Mouse (Mus musculus) left cerebral cortex, postnatal 25 days (tissue): ENCODE results near the gene Nlgn1. TPM values are rescaled to one million over a fixed set of nuclear protein-coding genes. Genes with fewer than 3 reads are reported as not detected.

ENCODE experiments used
- DNase-seq, 2 experiments: peaks; one replicate each; pipeline ENCODE4 v3.0.0; 2022; ENCODE audit warnings: low spot score in 2 of 2, mixed read lengths in 1 of 2
- intact Hi-C: fragments of 180-260 bp; cut with DNase I; formaldehyde crosslinking; loops from one replicate; pipeline ENCODE4 v1.15.1; 2025
- total RNA-seq, 2 experiments: library from RNA; stranded (reverse); gene quantifications; 2 replicates each; pipeline ENCODE4 v1.2.3; 2021

Nlgn1 gene
- total RNA-seq, 2 experiments from 2014 or later, result 104 to 109 TPM

DNA sequence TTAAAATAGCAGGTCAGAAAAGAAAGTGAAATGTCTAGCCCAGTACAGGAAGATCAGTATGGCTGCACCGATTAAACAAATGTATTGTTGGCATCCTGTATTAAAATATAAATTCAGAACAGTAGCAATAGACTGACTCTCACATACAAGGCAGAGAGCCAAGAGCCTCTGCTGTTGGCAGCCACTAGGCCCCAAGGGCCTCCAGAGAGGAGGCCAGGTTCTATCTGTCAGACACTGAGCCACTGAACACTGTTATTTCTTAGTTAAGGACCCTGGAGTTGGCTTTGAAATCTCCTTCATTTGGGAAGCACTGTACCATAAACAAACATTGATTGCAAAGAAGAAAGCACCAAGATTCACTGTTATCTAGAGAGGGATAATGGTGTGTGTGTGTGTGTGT, 215.2 kb downstream of the Nlgn1 start:
- intact Hi-C loops, result no loop called here
- DNase-seq, result no peak

- DNase-seq, result no peak
- intact Hi-C loops, result no loop called here
Measured at GRCm38 (mm10) chr3:26106361-26106760, 225.9 kb downstream of the Nlgn1 start.

- intact Hi-C loops, result no loop called here
- no peak for DNase-seq
Measured at GRCm38 (mm10) chr3:26105528-26105927, 226.7 kb downstream of the Nlgn1 start.

- intact Hi-C loops, result no loop called here
Measured at GRCm38 (mm10) chr3:26102271-26102670, 230.0 kb downstream of the Nlgn1 start.

GRCm38 (mm10) chr3:26095551-26095950, 236.7 kb downstream of the Nlgn1 start:
- peak in 1 of 2 experiments; percentile 24 for DNase-seq
- intact Hi-C loops, result no loop called here

More at GRCm38 (mm10) chr3:26102271-26102670, 230.0 kb downstream of the Nlgn1 start:
- DNase-seq, result no peak

DNA sequence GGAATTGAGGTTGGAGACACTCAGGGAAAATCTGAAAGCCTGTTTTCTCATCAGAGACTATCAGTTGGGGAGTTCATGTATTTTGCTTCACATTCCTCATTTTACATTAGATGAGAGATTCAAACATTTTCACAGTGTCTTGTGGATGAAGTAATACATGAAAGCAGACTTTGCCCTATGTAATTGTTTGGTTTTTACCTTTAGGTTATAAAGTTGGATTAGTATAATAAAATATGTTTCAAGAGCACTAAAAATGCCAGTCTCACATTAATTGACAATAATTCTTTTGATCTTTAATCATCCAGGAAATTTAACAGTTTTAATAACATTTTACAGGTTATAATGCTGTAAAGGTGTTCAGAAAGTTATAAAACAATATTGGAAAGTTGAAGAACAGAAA, 262.9 kb downstream of the Nlgn1 start:
- intact Hi-C loops, result no loop called here
- no peak for DNase-seq

DNA sequence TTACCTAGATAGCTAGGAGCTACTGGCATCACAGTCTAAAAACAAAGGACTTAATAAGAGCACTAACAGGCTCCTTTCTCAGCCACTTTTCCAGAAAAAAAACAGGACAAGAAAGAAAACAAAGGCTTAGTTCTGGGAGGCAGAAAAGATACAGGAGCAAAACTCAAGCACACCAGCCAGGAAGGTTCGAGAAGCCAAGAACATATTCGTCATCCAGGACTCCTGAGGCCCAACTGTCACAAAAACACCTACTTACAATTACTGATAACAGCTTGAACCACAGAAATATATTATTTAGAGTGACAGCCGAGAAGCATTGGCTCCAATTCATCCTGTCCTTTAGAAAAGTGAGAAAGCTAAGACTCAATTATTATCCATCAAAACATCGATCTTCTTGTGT, 281.5 kb downstream of the Nlgn1 start:
- intact Hi-C loops, result no loop called here
- DNase-seq, result no peak

DNA sequence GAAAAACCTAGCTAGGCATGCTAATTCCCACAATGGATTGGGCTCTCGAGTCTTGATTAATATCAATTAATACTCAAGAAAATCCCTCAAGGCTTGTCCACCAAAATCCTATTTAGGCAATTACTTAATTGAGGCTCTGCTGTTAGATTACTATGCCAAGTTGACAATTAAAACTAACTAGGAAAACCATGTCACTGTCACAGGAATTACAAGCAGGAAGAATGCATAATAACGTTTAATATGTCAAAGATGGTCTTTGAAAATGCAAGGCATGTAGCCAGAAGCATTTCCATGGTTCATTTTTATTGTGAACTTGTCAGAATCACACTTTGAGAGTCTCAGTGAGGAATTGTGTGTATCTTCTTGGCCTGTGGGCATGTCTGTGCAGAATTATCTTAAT, 289.3 kb downstream of the Nlgn1 start:
- intact Hi-C loops, result no loop called here
- DNase-seq, result no peak

DNA sequence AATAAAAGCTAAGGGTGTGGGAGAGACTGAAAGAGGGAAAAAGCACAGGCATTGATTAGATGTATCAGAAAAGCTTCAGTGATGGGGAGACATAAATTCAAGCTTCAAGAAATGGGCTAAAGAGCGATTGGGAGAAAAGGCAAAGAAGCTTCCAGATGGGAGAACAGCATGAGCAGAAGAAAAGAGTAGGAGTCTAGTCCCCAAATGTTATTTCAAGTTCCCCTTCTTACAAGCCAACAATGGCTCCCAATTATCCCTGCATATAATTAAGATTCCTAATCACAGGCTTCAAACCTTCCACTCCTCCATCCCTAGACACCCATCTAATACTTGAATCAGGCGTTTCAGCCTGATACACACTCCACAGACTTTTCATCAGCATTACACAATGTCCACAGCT, 292.6 kb downstream of the Nlgn1 start:
- peak in 1 of 2 experiments; percentile 57 for DNase-seq
- intact Hi-C loops, result no loop called here

- intact Hi-C loops, result no loop called here
- no peak for DNase-seq
Measured at GRCm38 (mm10) chr3:26026025-26026424, 306.2 kb downstream of the Nlgn1 start.

DNA sequence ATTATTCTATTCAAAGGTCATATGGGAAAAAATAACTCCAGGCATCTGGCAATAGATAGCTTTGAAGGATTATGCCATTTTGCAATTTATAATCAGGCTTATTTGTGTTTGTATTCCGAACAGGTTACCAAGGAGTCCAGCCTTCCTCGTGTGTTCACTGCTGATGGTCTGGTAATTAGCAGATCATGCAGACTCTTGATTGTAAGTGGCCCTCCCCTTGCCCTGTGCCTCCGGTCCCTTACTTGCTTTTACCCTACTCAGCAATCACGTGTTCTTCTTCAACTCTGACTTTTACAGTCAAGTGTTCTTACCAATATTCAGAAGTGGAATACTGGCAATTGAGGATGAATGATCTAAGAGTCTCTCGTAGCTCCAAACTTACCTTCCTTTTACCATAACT, 309.0 kb downstream of the Nlgn1 start:
- intact Hi-C loops, result no loop called here
- DNase-seq, result no peak

GRCm38 (mm10) chr3:26021632-26022184, 310.6 kb downstream of the Nlgn1 start:
- DNase-seq, result no peak
- intact Hi-C loops, result no loop called here

- DNase-seq, result no peak
- intact Hi-C loops, result no loop called here
Measured at GRCm38 (mm10) chr3:26011310-26012078, 320.8 kb downstream of the Nlgn1 start.

DNA sequence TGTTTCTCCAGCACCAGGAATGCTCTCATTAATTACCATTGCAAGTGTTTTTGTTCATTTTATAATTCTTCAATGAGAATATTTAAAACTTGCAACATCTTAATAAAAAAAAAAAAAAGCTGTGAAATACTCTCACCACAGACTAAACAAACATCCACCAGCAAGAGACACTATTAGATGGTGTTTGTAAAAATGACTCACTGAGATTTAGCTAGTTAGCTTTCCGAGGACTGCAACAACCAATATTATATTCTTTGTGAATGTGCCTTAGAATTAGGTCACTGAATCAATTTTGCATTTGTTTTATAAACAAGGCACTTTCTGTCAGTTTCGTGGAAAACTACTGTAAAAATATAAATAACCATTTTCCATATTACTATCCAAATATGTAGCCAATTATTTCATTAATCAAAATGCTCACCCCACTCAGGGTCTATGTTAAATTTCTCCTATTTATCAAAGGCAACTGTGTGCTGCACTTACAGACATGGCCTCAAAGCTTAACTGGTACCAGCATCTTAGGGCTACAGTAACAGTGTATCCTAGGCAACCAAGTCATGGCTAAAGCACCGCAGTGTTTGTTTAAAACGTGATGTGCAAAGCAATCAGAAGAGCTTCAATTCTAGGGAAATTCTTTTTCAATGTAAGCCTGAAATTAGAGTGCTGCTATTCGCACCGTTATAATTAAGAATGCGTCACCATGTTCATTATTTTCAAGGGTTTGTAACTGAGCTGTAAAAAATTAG, 329.2 kb downstream of the Nlgn1 start:
- intact Hi-C loops, result loop anchor here (2.0 kb wide), 1 partner anchor 150 kb away; no protein-coding TSS in a partner anchor
- peak in 1 of 2 experiments; percentile 25 for DNase-seq

DNA sequence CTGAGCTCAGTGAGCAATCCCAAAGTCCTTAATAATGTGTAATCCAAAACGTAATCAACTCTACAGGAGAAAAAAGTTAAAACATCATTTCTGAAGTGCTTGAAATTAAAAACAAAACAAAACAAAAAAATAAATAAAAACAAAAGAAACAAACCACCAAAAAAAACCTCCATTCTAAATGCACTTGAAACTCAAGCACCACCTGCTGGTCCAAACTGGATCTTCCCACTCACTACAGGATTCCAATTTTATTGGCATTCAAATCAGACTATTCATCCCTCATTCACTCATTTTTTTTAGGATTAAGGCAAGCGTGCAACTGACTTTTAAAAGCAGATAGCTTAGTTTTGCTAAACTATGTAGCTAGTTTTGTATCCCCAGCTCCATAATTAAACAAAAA, 329.9 kb downstream of the Nlgn1 start:
- DNase-seq, result peak in 1 of 2 experiments; percentile 39
- intact Hi-C loops, result loop anchor here (2.0 kb wide), 1 partner anchor 150 kb away; no protein-coding TSS in a partner anchor

DNA sequence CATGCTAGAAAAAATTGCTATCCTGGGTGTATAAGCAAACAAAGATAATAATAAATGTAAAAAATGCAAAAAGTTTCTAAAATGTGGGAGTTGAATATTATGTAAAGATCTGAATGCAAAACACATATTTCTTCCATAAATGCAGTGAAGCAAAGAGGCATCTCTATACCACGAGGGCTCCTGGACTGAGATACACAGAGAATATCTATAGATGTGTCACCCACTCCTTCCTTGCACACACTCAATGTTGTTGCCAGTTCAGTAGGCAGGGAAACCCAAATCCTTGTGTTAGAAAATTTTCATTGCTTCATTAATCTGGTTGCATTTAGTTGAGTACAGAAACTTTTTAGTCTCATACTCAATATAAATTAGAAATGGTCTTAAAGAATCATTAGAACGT, 364.7 kb downstream of the Nlgn1 start:
- intact Hi-C loops, result no loop called here
- peak in 1 of 2 experiments; percentile 78 for DNase-seq

GRCm38 (mm10) chr3:25964237-25964636, 368.0 kb downstream of the Nlgn1 start:
- DNase-seq, result no peak
- intact Hi-C loops, result no loop called here

GRCm38 (mm10) chr3:25963568-25963967, 368.7 kb downstream of the Nlgn1 start:
- intact Hi-C loops, result no loop called here
- DNase-seq, result no peak

GRCm38 (mm10) chr3:25916535-25916934, 415.7 kb downstream of the Nlgn1 start:
- no peak for DNase-seq
- intact Hi-C loops, result no loop called here

GRCm38 (mm10) chr3:25914365-25915065, 417.7 kb downstream of the Nlgn1 start:
- no peak for DNase-seq
- intact Hi-C loops, result no loop called here
